Mouse (Mus musculus) c-Kit-positive CD71-positive TER-119-positive erythroid progenitor cells, embryonic 14.5 days (primary cell): ENCODE data around the gene Unc45a.

Experiments
- DNase-seq: peaks from one replicate; pipeline ENCODE4 v3.0.0-alpha.2; 2013; ENCODE audit warnings: low spot score

The Unc45a gene

GRCm38 (mm10) chr7:80368009-80368408 is 27.2 kb upstream of the Unc45a start:
- DNase-seq, result no peak

- no peak for DNase-seq
Measured at GRCm38 (mm10) chr7:80367232-80367631, 26.4 kb upstream of the Unc45a start.

DNA sequence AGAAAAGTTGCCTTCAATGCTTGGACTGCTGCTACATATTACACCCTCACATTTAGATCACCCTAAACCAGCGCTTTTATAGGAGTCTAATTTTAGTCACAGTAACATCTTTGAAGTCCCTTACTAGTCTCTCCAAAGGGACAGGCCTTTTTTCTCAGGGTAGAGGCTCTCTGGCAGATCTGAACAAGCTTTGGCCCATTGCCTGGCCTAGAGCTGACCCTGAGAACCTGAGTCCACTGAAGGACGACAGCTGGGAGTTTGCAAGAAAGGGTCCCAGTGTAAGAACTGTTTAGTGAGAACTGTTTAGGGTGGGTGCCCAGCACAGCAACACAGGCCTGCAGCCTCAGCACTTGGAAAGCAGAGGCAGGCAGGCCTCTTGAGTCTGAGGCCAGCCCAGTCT is 25.0 kb upstream of the Unc45a start:
- DNase-seq, result no peak

GRCm38 (mm10) chr7:80360435-80360834 is 19.6 kb upstream of the Unc45a start:
- no peak for DNase-seq

- no peak for DNase-seq
Measured at GRCm38 (mm10) chr7:80358039-80358438, 17.2 kb upstream of the Unc45a start.

DNA sequence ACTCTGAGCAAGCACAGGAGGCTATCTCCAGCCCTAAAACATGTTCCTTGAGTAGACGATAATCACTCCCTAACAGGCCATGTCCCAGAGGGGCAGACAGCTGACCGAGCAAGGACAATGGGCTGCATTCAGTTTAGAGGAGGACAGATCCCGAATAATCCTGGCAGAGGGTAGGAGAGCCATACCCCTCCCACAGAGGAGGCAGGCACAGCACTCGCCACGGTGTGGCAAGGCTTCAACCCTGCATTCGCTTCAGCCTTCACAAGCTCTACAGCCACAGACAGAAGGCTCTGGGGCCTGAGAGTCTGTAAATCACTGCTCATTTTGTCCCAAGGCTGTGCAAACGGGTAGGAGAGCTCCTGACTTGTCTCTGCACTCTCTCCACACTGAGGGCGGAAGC is 16.4 kb upstream of the Unc45a start:
- no peak for DNase-seq

DNA sequence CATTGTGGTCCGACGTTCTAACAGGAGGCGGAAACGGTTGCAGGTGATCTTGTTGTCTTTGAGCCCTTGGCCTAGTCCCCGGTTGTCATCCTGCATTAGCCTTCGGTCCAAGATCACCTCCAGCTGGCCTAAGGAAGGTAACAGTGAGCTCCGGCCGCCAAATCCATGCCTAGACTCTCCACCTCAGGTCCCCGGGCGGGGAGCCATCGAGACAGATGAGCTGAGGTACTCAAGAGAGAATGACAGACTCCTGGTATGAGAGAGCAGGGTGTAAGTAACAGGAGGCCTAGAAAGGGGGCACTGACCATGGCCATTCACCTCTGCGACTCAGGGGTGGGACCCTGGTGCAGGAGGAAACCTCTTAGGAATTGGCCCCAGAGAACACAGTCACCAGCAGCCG is 15.5 kb upstream of the Unc45a start:
- DNase-seq, result no peak

GRCm38 (mm10) chr7:80352920-80353319 is 12.1 kb upstream of the Unc45a start:
- DNase-seq, result no peak

- no peak for DNase-seq
Measured at GRCm38 (mm10) chr7:80350808-80351207, 10.0 kb upstream of the Unc45a start.

DNA sequence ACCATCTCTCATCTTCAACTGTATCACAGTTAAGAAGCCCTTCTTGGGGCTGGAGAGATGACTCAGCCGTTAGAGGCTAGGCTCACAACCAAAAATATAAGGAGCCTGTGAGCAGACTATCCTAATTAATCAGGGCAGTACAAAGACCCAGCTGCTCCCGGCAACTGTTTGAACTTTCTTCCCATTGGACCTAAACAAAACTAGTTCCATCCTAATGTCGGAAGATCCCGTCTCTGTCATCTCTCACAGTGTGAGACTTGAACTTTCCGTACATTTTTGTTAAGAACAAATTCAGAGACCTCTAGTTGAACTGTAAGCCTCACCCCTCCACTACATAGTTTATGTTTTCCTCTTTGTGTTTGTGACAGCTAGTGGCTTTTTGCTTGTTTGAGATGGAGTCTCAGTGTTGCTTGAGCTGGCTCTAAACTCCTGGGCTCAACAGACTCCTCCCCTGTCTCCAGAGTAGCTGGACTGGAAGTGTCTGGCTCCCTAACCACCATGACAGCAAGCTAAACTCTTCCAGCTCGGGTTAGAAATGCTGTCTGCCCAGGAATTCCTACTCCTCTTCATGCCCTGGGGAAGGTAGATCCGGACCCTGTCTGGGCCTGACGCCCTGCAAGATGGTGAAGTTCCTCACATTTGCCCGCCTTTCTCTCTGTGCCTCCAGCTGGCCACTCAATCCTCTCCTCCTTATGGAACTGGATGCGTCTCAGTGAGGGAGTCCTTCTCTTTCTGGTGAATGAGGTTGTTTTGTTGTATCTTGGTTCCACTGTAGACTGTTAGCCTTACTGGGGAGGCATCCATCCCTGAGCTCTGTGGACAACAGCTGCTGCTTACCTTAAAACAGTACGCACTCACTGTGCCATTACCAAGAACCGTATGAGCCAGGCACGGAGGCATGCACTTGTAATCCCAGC is 7.1 kb upstream of the Unc45a start:
- no peak for DNase-seq

DNA sequence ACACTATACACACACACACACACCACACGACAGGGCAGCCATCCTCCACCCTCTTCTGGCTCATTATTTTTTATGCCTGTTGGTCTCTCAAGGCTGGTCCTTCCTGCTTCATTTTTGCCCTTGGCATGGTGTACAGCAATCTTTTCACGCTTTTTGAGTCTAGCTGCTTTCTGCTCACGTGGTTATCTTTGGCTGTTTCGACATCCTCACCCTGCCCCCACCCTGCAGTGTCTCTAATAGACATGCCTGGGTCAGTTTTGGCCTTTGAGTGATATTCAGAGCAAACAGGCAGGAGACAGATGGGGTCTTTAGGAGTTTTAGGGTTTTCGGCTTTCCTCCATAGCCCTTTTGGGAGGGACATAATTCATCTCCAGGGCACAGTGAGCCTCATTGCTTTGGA is 6.0 kb upstream of the Unc45a start:
- DNase-seq, result no peak

GRCm38 (mm10) chr7:80346173-80346572 is 5.4 kb upstream of the Unc45a start:
- DNase-seq, result no peak

DNA sequence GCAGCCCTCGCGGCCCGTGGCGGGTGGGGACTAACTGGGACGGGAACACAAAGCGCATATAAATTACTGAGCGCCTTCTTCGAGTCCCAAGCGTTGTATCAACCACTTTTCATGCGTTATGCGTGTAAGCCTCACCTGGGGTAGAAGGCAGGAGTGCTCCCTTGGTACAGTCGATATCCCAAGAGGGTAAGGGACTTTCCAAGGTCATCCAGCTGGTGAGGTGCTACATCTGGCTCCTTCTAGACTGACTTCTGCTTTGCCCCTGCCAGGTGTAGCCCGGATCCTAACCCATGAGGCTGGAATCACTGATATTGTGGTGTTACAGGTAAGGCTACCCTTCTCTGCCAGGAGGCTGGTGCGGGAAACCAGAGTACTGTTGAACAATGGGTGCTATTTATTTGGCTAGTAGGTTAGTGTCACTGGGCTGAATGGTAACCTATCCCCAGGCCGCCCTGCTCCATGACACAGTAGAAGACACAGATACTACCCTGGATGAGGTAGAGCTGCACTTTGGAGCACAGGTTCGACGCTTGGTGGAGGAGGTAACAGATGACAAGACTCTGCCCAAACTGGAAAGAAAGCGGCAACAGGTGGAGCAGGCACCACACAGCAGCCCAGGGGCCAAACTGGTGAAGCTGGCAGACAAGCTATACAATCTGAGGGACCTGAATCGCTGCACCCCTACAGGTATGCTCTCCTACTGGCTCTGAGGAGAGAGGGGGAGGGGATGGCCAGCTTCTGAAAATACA is 2.6 kb upstream of the Unc45a start:
- DNase-seq, result no peak

DNA sequence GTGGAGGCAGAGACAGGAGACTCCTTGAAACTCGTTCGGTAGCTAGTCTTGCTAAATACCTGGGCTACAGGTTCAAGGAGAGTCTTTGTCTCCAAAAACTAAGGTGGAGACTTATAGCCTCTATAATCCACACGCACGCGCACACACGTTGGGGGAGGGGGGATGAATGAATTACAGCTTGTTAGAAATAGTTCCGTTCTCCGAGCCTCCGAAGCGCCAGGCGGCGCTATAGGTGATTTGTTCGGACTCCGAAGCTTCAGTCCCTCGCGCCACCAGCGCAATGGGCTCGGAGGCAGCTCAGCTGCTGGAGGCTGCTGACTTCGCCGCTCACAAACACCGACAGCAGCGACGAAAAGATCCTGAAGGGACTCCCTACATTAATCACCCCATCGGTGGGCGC is 2.1 kb upstream of the Unc45a start, which contains the start of gene Hddc3:
TSS of gene Hddc3 (plus strand) at position 247 of the 400 bp plus-strand sequence.
- DNase-seq, result peak; percentile 93

DNA sequence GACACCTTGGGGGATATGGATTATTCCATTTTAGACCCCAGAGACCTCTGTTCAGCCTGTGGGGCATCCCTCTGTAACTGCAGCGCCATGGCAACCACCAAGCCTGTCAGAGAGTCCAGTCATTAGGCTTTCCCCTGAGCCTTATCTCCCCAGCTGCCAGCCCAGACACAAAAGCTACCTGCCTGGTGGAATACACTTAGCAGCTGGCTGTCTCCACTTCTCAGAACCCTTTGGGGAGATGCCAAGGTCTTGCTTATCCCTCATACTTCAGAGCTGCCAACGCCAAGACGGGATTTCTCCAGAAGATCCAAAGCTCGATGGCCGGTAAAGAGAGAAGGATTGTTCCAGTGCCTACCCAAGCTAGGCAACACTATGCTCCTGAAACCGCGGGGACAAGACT is 988 bp upstream of the Unc45a start:
- DNase-seq, result no peak

DNA sequence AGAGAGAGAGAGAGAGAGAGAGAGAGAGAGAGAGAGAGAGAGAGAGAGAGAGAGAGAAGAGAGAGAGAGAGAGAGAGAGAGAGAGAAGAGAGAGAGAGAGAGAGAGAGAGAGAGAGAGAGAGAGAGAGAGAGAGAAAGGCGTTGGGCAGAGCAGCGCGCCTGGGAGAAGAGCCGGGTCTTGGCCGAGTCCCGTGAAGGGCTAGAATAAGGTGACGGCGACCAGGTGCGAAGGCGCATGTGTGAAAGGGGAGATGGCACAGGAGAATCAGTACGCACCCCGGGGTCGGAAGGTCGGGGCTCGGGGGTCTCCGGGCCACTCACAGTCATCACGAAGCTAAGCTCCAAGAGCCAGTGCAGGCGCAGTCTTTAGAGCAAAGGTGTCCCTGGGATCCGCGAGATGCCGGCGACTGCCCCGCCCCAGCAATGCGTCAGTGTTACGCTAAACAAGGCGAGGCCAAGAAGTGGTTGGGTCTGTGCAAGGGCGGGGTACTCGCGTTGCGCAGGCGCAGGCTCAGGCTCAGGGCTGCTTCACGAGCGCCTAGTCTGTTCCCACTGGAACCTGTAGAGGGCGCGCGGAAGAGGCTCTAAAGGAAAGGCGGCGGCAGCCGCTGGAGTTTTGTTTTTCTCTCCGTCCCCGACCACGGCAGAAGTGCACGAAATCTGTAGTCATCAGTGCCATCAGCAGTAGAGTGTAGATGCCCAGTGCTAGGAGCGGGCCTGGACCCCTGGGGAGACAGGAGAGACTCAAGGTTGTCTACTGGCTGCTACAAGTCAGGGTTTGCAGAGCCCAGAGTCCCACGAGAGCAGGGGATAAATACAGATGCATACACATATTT is 794 bp downstream of the Unc45a start:
- DNase-seq, result peak; percentile 99

GRCm38 (mm10) chr7:80339371-80339770 is 1.4 kb downstream of the Unc45a start:
- no peak for DNase-seq

DNA sequence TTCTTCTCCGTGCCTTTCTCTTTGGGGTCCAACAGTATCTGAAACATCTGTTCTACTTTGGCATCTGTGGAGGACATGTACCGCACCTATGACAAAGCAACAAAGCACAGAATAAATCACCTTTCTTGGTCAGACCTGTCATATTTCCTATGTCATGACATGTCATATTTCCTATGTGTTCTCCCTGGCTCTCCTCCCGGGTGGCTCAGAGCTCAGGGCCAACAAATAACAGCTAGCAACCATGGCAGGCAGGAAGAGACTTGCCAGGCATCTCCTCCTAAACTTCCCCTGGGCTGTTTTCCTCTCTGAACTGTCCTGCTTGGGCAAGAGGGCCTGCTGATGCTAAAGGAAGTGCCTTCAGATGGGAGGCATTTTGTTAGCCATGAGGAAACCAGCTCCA is 3.9 kb downstream of the Unc45a start:
- no peak for DNase-seq

- DNase-seq, result no peak
Measured at GRCm38 (mm10) chr7:80334848-80335247, 6.0 kb downstream of the Unc45a start.

GRCm38 (mm10) chr7:80331433-80331832 is 9.4 kb downstream of the Unc45a start:
- no peak for DNase-seq

- no peak for DNase-seq
Measured at GRCm38 (mm10) chr7:80330278-80330677, 10.5 kb downstream of the Unc45a start.

GRCm38 (mm10) chr7:80326076-80326475 is 14.7 kb downstream of the Unc45a start:
- no peak for DNase-seq
